Mouse (Mus musculus) kidney, adult 2 months (tissue): ENCODE results near the gene Dffa.

Source experiments
- CTCF ChIP-seq: fragments of 200-500 bp; conservative IDR thresholded peaks from 2 replicates; pipeline ENCODE4 v1.5.1; 2011; ENCODE audit warnings: low read depth, mild to moderate bottlenecking, control low read depth, low read length, moderate library complexity, mixed read lengths; ENCODE audit not compliant: insufficient read depth, insufficient read length
- POLR2A ChIP-seq: fragments of 200-500 bp; IDR thresholded peaks from one replicate; pipeline ENCODE4 v1.6.1; 2011; ENCODE audit warnings: low read depth, low read length, control low read depth

- TF ChIP-seq CTCF (no peak), POLR2A (no peak)
These were observed 19.5 kb downstream of the Dffa start for GRCm38 (mm10) chr4:149123432-149123831.
